Mouse (Mus musculus): Measurements from ENCODE around the gene Tssk6.

Tssk6 gene

GRCm38 (mm10) chr8:69888902-69889301 lies 13.1 kb upstream of the Tssk6 start:
- Histone ChIP-seq H3K4me1 (replicated peaks; ENCODE audit: low read depth, low read length) (peaks cover 92% of the 10 kb centered on the region), H3K4me3 (replicated peaks; ENCODE audit: low read length) (peak overlapping the region; percentile 71), H3K36me3 (ENCODE audit: insufficient read depth, low read length) (peaks cover 21% of the 10 kb centered on the region), H3K27me3 (ENCODE audit: insufficient read depth, low read length) (peaks cover 64% of the 10 kb centered on the region), H3K9me3 (ENCODE audit: low read length) (no peaks in the 10 kb centered on the region)
- TF ChIP-seq POU5F1 (IDR thresholded peaks at IDR 0.05; ENCODE audit: borderline replicate concordance, low read length): no peak
- no peak for TF ChIP-seq NANOG (IDR thresholded peaks at IDR 0.05; ENCODE audit: borderline replicate concordance, low read length)
- TF ChIP-seq CTCF (conservative IDR thresholded peaks at IDR 0.05; ENCODE audit: low read length): no peak

GRCm38 (mm10) chr8:69890813-69891241 lies 11.2 kb upstream of the Tssk6 start:
- Histone ChIP-seq H3K36me3 (ENCODE audit: insufficient read depth, low read length) (peaks cover 38% of the 10 kb centered on the region), H3K27me3 (ENCODE audit: insufficient read depth, low read length) (peaks cover 45% of the 10 kb centered on the region), H3K4me3 (replicated peaks; ENCODE audit: low read length) (peak overlapping the region; percentile 49), H3K9me3 (ENCODE audit: low read length) (no peaks in the 10 kb centered on the region), H3K4me1 (replicated peaks; ENCODE audit: low read depth, low read length) (peaks cover 94% of the 10 kb centered on the region)
- TF ChIP-seq NANOG (IDR thresholded peaks at IDR 0.05; ENCODE audit: borderline replicate concordance, low read length): no peak
- TF ChIP-seq CTCF (conservative IDR thresholded peaks at IDR 0.05; ENCODE audit: low read length): peak; percentile 44
- no peak for TF ChIP-seq POU5F1 (IDR thresholded peaks at IDR 0.05; ENCODE audit: borderline replicate concordance, low read length)

GRCm38 (mm10) chr8:69893863-69894262 lies 8.1 kb upstream of the Tssk6 start:
- TF ChIP-seq CTCF (conservative IDR thresholded peaks at IDR 0.05; ENCODE audit: low read length) (peak; percentile 80), POU5F1 (IDR thresholded peaks at IDR 0.05; ENCODE audit: borderline replicate concordance, low read length) (no peak)
- Histone ChIP-seq H3K36me3 (ENCODE audit: insufficient read depth, low read length) (peaks cover 66% of the 10 kb centered on the region), H3K27me3 (ENCODE audit: insufficient read depth, low read length) (peaks cover 14% of the 10 kb centered on the region), H3K4me3 (replicated peaks; ENCODE audit: low read length) (no peak overlapping the region), H3K4me1 (replicated peaks; ENCODE audit: low read depth, low read length) (peaks cover 93% of the 10 kb centered on the region), H3K9me3 (ENCODE audit: low read length) (no peaks in the 10 kb centered on the region)

GRCm38 (mm10) chr8:69894836-69895332 lies 7.1 kb upstream of the Tssk6 start:
- Histone ChIP-seq H3K36me3 (ENCODE audit: insufficient read depth, low read length) (peaks cover 73% of the 10 kb centered on the region), H3K4me1 (replicated peaks; ENCODE audit: low read depth, low read length) (peaks cover 90% of the 10 kb centered on the region), H3K27me3 (ENCODE audit: insufficient read depth, low read length) (peaks cover 4% of the 10 kb centered on the region), H3K4me3 (replicated peaks; ENCODE audit: low read length) (no peak overlapping the region), H3K9me3 (ENCODE audit: low read length) (no peaks in the 10 kb centered on the region)
- TF ChIP-seq NANOG (IDR thresholded peaks at IDR 0.05; ENCODE audit: borderline replicate concordance, low read length): no peak
- no peak for TF ChIP-seq CTCF (conservative IDR thresholded peaks at IDR 0.05; ENCODE audit: low read length)
- no peak for TF ChIP-seq POU5F1 (IDR thresholded peaks at IDR 0.05; ENCODE audit: borderline replicate concordance, low read length)

GRCm38 (mm10) chr8:69895772-69896451 lies 6.1 kb upstream of the Tssk6 start:
- no peak overlapping the region for H3K4me3 ChIP-seq (replicated peaks; ENCODE audit: low read length)
- H3K27me3 ChIP-seq (ENCODE audit: insufficient read depth, low read length): no peaks in the 10 kb centered on the region
- no peaks in the 10 kb centered on the region for H3K9me3 ChIP-seq (ENCODE audit: low read length)
- no peak for TF ChIP-seq POU5F1 (IDR thresholded peaks at IDR 0.05; ENCODE audit: borderline replicate concordance, low read length)
- no peak for TF ChIP-seq CTCF (conservative IDR thresholded peaks at IDR 0.05; ENCODE audit: low read length)
- TF ChIP-seq NANOG (IDR thresholded peaks at IDR 0.05; ENCODE audit: borderline replicate concordance, low read length): no peak
- peaks cover 79% of the 10 kb centered on the region for H3K36me3 ChIP-seq (ENCODE audit: insufficient read depth, low read length)
- H3K4me1 ChIP-seq (replicated peaks; ENCODE audit: low read depth, low read length): peaks cover 93% of the 10 kb centered on the region

- Histone ChIP-seq H3K4me1 (replicated peaks; ENCODE audit: low read depth, low read length) (peaks cover 80% of the 10 kb centered on the region), H3K9me3 (ENCODE audit: low read length) (no peaks in the 10 kb centered on the region), H3K36me3 (ENCODE audit: insufficient read depth, low read length) (peaks cover 69% of the 10 kb centered on the region), H3K4me3 (replicated peaks; ENCODE audit: low read length) (0 out of 2 replicates have a peak overlapping the region, but pooled peaks have one; percentile 1), H3K27me3 (ENCODE audit: insufficient read depth, low read length) (no peaks in the 10 kb centered on the region)
- no peak for TF ChIP-seq POU5F1 (IDR thresholded peaks at IDR 0.05; ENCODE audit: borderline replicate concordance, low read length)
- no peak for TF ChIP-seq NANOG (IDR thresholded peaks at IDR 0.05; ENCODE audit: borderline replicate concordance, low read length)
- TF ChIP-seq CTCF (conservative IDR thresholded peaks at IDR 0.05; ENCODE audit: low read length): no peak
These were observed 4.1 kb upstream of the Tssk6 start for GRCm38 (mm10) chr8:69897857-69898256.

GRCm38 (mm10) chr8:69899876-69900275 lies 2.1 kb upstream of the Tssk6 start:
- Histone ChIP-seq H3K36me3 (ENCODE audit: insufficient read depth, low read length) (peaks cover 51% of the 10 kb centered on the region), H3K27me3 (ENCODE audit: insufficient read depth, low read length) (no peaks in the 10 kb centered on the region), H3K4me1 (replicated peaks; ENCODE audit: low read depth, low read length) (peaks cover 76% of the 10 kb centered on the region), H3K9me3 (ENCODE audit: low read length) (no peaks in the 10 kb centered on the region), H3K4me3 (replicated peaks; ENCODE audit: low read length) (peak overlapping the region; percentile 93; the same call in 1 of the 2 replicates)
- TF ChIP-seq CTCF (conservative IDR thresholded peaks at IDR 0.05; ENCODE audit: low read length) (no peak), NANOG (IDR thresholded peaks at IDR 0.05; ENCODE audit: borderline replicate concordance, low read length) (no peak), POU5F1 (IDR thresholded peaks at IDR 0.05; ENCODE audit: borderline replicate concordance, low read length) (no peak)

GRCm38 (mm10) chr8:69900895-69901451 lies 1.0 kb upstream of the Tssk6 start:
- Histone ChIP-seq H3K36me3 (ENCODE audit: insufficient read depth, low read length) (peaks cover 40% of the 10 kb centered on the region), H3K4me3 (replicated peaks; ENCODE audit: low read length) (peak overlapping the region; percentile 93), H3K9me3 (ENCODE audit: low read length) (no peaks in the 10 kb centered on the region), H3K27me3 (ENCODE audit: insufficient read depth, low read length) (no peaks in the 10 kb centered on the region), H3K4me1 (replicated peaks; ENCODE audit: low read depth, low read length) (peaks cover 75% of the 10 kb centered on the region)
- TF ChIP-seq NANOG (IDR thresholded peaks at IDR 0.05; ENCODE audit: borderline replicate concordance, low read length): no peak
- no peak for TF ChIP-seq CTCF (conservative IDR thresholded peaks at IDR 0.05; ENCODE audit: low read length)
- TF ChIP-seq POU5F1 (IDR thresholded peaks at IDR 0.05; ENCODE audit: borderline replicate concordance, low read length): no peak
